Mouse (Mus musculus) intestine, embryonic 16.5 days (tissue): ENCODE data around the gene Fgfr2. TPM values are rescaled to one million over a fixed set of nuclear protein-coding genes. Genes with fewer than 3 reads are reported as not detected.
A peak's percentile ranks its signal among the peaks of the same experiment; 100 is the strongest.

Experiments
- ATAC-seq: fragments of 200-750 bp; cut with Nextera tagmentation; 2 replicates; pipeline ENCODE4 v1.8.0; 2017; ENCODE audit warnings: moderate TSS enrichment, moderate library complexity
- H3K27ac ChIP-seq: fragments of 300-500 bp; sonication (generic); 2 replicates; pipeline ENCODE4 v1.5.1; 2014; ENCODE audit warnings: mild to moderate bottlenecking, low read length
- H3K27me3 ChIP-seq: fragments of 300-500 bp; sonication (generic); replicated peaks from 2 replicates; pipeline ENCODE4 v1.6.1; 2014; ENCODE audit warnings: low read length, control low read depth, mixed read lengths; ENCODE audit not compliant: control insufficient read depth, insufficient read depth
- H3K36me3 ChIP-seq: fragments of 300-500 bp; sonication (generic); 2 replicates; pipeline ENCODE4 v1.6.1; 2014; ENCODE audit warnings: low read length, control low read depth; ENCODE audit not compliant: control insufficient read depth, insufficient read depth
- H3K4me1 ChIP-seq: fragments of 300-500 bp; sonication (generic); 2 replicates; pipeline ENCODE4 v1.6.1; 2014; ENCODE audit warnings: low read length, control low read depth, mixed read lengths; ENCODE audit not compliant: control insufficient read depth, insufficient read depth
- H3K4me2 ChIP-seq: fragments of 300-500 bp; sonication (generic); 2 replicates; pipeline ENCODE4 v1.6.1; 2014; ENCODE audit warnings: low read depth, low read length, control low read depth
- H3K4me3 ChIP-seq: fragments of 300-500 bp; sonication (generic); 2 replicates; pipeline ENCODE4 v1.5.1; 2014; ENCODE audit warnings: mild to moderate bottlenecking, low read length
- H3K9ac ChIP-seq: fragments of 300-500 bp; sonication (generic); 2 replicates; pipeline ENCODE4 v1.6.1; 2014; ENCODE audit warnings: low read depth, low read length
- H3K9me3 ChIP-seq: fragments of 300-500 bp; sonication (generic); 2 replicates; pipeline ENCODE4 v1.6.1; 2016; ENCODE audit warnings: low read length, control low read depth; ENCODE audit not compliant: control insufficient read depth
- WGBS: fragments of 180-500 bp; shearing (Covaris S2); extraction: QIAGEN DNeasy Blood & Tissue Kit; methylation state at CpG from one replicate; pipeline ENCODE4 v1.1.7; 2014; 5-methylcytosine and 5-hydroxymethylcytosine counted together
- polyA plus RNA-seq: library from polyadenylated mRNA; unstranded; fragments of >200 nt; fragmentation: Nextera tagmentation; extraction: Ambion mirVana; gene quantifications from 2 replicates; pipeline ENCODE4 v1.2.1, GENCODE M21; 2015

Gene Fgfr2
- polyA plus RNA-seq, 1 experiment from 2014 or later, result 47.3 TPM

DNA sequence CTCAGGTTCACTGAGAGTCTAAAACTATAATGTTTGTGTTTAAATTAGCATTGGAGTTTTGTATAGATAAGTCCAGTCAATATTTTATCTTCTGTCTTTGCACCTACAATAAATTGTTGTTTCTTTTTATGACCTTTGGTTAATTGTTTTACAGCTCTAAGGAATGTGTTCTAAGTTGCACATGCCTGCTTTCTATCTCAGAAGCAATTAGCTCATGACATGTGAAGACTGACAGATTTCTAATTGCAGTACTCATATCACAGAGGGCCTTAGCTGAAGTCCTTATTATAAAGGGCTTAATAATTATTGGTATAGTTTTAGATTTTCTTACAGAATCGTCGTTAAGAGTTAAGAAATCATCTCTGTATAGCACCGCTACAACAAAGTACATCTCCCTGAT, 1107.2 kb downstream of the Fgfr2 start:
- no peaks in the 10 kb centered on the region for H3K27me3 ChIP-seq
- peak; percentile 67 for ATAC-seq

DNA sequence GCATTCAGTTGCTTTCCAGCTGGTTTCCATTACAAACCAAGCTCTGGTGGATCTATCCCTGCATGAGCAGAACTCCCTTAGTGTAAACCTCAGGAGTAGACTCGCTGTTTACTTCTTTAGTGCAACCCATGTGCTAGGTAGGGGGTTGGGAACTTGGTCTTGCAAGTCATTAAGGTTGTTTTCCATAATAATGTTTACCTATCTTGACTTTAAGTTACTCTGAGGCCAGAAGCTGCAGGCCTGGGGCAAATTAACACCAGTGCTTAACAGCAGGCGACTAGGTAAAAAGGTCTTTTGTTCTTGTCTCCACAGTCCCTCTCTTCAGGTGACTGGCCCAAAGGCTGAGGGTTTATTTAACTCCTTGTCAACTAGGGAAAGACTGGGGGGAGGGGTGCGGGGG, 1108.0 kb downstream of the Fgfr2 start:
- H3K9ac ChIP-seq, result no peak overlapping the region
- H3K4me2 ChIP-seq, result no peak overlapping the region
- no peak overlapping the region for H3K4me3 ChIP-seq
- H3K9me3 ChIP-seq, result no peaks in the 10 kb centered on the region
- H3K36me3 ChIP-seq, result no peaks in the 10 kb centered on the region
- no peaks in the 10 kb centered on the region for H3K4me1 ChIP-seq
- no peaks in the 10 kb centered on the region for H3K27me3 ChIP-seq
- 12% methylated on average over 3 of the region's 3 CpGs for WGBS
- H3K27ac ChIP-seq, result no peak overlapping the region
- no peak for ATAC-seq

More for the DNA sequence above, 1107.2 kb downstream of the Fgfr2 start:
- Histone ChIP-seq H3K4me3 (no peak overlapping the region), H3K9me3 (no peaks in the 10 kb centered on the region), H3K4me1 (no peaks in the 10 kb centered on the region), H3K4me2 (no peak overlapping the region), H3K36me3 (no peaks in the 10 kb centered on the region), H3K27ac (no peak overlapping the region), H3K9ac (no peak overlapping the region)
- 53% methylated on average over 3 of the region's 3 CpGs for WGBS

DNA sequence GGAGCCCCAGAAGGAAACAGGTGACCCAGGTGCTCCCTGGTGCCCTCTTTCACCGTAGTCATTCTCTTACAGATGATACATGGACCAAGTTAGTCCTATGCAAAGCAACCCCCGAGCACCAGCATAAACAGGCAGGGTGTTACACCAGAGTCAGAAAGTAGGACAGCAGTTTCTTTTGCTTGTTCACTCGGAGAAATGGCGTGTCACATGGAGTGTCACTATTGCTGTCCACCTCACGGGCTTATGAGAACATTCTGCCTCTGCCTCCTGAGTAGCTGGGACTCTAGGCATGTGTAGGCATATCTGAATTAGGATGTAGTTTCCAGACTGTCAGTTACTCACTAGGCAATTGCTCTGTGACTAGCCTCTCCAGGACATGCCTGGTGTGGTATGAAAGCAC, 1109.2 kb downstream of the Fgfr2 start:
- Histone ChIP-seq H3K36me3 (no peaks in the 10 kb centered on the region), H3K4me3 (no peak overlapping the region), H3K4me1 (no peaks in the 10 kb centered on the region), H3K27ac (no peak overlapping the region), H3K9me3 (no peaks in the 10 kb centered on the region), H3K27me3 (no peaks in the 10 kb centered on the region), H3K4me2 (no peak overlapping the region), H3K9ac (no peak overlapping the region)
- 83% methylated on average over 5 of the region's 5 CpGs for WGBS
- ATAC-seq, result no peak

DNA sequence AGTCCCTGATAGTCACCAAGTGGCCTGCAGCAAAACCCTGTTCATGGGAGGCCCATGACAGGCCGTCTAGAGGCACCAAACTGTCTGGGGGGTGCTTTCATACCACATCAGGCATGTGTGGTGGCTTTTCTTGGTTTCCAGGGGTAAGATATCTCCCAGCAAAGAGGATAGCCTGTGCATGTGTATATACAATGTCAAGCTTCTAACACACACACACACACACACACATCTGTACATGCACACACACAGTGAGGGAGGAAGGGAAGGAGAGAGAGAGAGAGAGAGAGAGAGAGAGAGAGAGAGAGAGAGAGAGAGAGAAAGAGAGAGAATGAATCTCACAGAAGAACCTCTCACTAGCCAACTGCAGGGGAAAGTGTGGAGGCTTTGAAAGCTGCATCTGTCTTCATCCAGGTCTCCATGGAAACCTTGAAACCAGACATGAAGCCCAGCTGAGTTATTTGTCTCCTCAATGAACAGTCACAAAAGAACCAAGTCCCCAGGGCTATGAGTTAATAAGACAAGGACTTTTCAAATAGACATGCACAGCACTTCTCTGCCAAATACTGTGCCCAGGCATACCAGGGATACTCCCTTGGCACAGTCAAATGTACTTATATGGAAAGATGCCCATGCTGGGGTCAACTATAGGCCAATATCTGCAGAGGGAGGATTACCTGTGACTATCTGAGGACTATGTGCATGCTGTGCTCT, 1110.0 kb downstream of the Fgfr2 start:
- 36% methylated on average over 1 of the region's 1 CpGs for WGBS

DNA sequence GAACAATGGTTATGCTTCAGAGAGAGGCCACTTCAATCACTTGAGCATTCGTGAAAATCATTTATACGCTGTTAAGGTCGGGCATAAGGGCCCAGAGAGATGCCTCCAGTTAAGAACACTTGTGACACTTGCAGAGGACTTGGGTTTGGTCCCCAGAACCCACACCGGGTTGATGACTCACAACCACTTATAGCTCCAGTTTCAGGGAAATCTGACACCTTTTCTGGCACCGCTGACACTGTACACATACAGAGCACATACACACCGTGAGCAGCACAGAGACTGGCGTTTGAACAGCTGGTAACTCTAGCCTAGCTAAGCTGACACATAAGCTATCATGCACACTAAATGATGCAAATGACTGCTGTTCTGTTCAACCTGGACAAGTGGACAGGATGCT, 1114.1 kb downstream of the Fgfr2 start:
- H3K36me3 ChIP-seq, result no peaks in the 10 kb centered on the region
- no peak overlapping the region for H3K27ac ChIP-seq
- H3K27me3 ChIP-seq, result no peaks in the 10 kb centered on the region
- H3K4me3 ChIP-seq, result no peak overlapping the region
- no peaks in the 10 kb centered on the region for H3K4me1 ChIP-seq
- no peak overlapping the region for H3K4me2 ChIP-seq
- 74% methylated on average over 7 of the region's 7 CpGs for WGBS
- H3K9ac ChIP-seq, result no peak overlapping the region
- ATAC-seq, result no peak
- H3K9me3 ChIP-seq, result no peaks in the 10 kb centered on the region

More for the DNA sequence above, 1110.0 kb downstream of the Fgfr2 start:
- Histone ChIP-seq H3K27ac (no peak overlapping the region), H3K4me1 (no peaks in the 10 kb centered on the region), H3K4me2 (no peak overlapping the region), H3K9me3 (no peaks in the 10 kb centered on the region), H3K27me3 (no peaks in the 10 kb centered on the region), H3K36me3 (no peaks in the 10 kb centered on the region), H3K4me3 (no peak overlapping the region), H3K9ac (no peak overlapping the region)
- no peak for ATAC-seq

DNA sequence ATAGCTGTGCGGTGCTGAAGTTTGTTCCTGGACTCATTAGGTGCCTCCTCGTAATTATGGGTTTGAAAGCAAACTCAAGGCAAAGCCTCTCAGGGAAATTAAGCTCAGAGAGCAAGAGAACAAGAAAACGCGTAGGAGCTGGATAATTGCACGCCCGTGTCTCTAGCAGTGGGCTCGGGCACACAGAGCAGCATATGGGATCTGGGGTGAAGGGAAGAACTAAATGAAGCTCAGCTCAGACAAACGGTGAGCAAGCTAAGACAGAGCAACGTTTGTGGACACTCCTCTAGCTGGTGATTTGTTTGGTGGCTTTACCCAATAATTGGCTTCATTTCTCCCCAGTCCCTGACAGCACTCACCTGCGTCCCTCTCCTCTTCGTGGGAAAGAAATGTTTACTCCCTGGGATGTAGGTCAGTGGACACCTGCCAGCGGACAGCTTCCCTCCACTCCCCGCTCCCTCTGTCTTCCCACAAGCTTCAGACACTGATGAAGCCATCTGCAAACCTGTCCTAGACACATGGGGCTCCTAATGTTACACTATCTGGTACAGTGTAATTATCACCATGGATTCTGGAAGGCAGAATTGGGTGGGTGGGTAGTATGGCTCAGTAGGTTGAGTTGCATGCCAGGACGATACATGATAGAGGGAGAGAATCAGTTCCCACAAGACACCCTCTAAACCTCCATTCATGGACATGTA, 1117.0 kb downstream of the Fgfr2 start:
- Histone ChIP-seq H3K27ac (no peak overlapping the region), H3K4me2 (no peak overlapping the region), H3K36me3 (no peaks in the 10 kb centered on the region), H3K9me3 (no peaks in the 10 kb centered on the region), H3K27me3 (no peaks in the 10 kb centered on the region), H3K4me3 (no peak overlapping the region), H3K9ac (no peak overlapping the region), H3K4me1 (no peaks in the 10 kb centered on the region)
- 73% methylated on average over 14 of the region's 14 CpGs for WGBS
- ATAC-seq, result no peak

DNA sequence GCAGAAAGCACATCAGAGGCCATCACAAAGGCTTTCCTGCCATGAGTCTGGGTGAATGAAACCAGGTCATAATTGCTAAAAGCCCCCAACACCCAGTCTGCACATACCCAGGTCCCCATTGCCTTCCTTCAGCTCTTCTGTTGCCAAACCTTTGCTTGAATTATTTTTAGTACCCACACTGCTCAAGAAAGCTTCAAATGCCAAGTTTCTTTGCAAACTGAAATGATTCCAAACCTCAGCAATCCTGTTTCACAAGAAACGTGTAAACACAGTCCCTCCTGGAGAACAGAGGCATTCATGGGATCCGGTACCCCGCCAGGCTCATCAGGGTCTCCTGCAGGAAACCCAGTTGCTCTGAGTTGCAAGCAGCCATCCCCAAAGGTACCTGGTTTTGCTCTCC, 1130.3 kb downstream of the Fgfr2 start:
- Histone ChIP-seq H3K9me3 (no peaks in the 10 kb centered on the region), H3K4me2 (no peak overlapping the region), H3K9ac (no peak overlapping the region), H3K27me3 (no peaks in the 10 kb centered on the region), H3K4me3 (no peak overlapping the region), H3K27ac (no peak overlapping the region), H3K4me1 (no peaks in the 10 kb centered on the region), H3K36me3 (no peaks in the 10 kb centered on the region)
- no peak for ATAC-seq
- WGBS, result 68% methylated on average over 3 of the region's 3 CpGs

DNA sequence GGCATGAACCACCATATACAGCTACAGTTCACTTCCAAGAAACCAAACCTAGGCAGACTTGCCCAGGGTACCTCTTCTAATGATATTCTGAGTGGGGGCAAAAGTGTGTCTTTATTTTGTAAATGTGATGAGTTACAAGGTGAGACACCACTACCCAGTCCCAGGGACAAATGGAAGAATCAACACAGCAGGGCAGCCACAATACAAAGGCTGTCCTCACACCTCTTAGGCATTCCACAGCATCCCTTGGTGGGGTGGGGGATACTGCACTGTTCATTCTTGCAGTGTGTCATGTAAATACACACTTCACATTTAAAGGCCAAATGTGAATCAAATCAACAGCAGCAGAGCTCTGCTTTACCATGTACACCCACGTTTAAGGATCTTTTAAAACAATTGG, 1130.9 kb downstream of the Fgfr2 start:
- H3K36me3 ChIP-seq, result no peaks in the 10 kb centered on the region
- 61% methylated on average over 1 of the region's 1 CpGs for WGBS
- H3K4me1 ChIP-seq, result no peaks in the 10 kb centered on the region
- no peaks in the 10 kb centered on the region for H3K27me3 ChIP-seq
- no peaks in the 10 kb centered on the region for H3K9me3 ChIP-seq
- H3K27ac ChIP-seq, result no peak overlapping the region
- no peak overlapping the region for H3K4me2 ChIP-seq
- ATAC-seq, result no peak
- H3K9ac ChIP-seq, result no peak overlapping the region
- H3K4me3 ChIP-seq, result no peak overlapping the region

DNA sequence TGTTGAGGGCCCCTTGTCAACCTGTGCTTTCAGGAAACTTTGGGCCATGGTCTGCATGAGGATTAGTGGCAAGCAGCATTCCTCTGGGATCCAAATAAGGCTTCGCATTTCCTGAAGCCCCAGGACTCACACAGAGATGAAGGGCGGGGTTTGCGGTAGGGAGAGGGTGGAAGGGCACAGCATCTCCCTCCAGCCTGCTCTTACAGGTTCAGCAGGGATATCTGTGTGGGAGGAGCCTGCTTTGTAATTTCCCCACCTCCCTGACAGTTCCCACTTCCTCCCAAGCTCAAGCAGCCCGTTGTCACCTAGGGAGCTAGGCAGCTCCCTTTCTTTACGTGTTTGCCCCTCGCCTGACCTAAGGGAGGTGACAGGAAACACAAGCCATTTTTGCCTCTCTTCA, 1134.1 kb downstream of the Fgfr2 start:
- Histone ChIP-seq H3K36me3 (no peaks in the 10 kb centered on the region), H3K27ac (no peak overlapping the region), H3K9me3 (no peaks in the 10 kb centered on the region), H3K27me3 (no peaks in the 10 kb centered on the region), H3K4me1 (no peaks in the 10 kb centered on the region), H3K9ac (no peak overlapping the region), H3K4me3 (no peak overlapping the region), H3K4me2 (no peak overlapping the region)
- ATAC-seq, result no peak
- 23% methylated on average over 6 of the region's 6 CpGs for WGBS
